Mouse (Mus musculus): Measurements from ENCODE around the gene Adgre5. TPM values are rescaled to one million over a fixed set of nuclear protein-coding genes. Genes with fewer than 3 reads are reported as not detected.
A peak's percentile ranks its signal among the peaks of the same experiment; 100 is the strongest.

Adgre5 gene
- polyA plus RNA-seq, 1 experiment from 2014 or later, result 11.8 TPM

GRCm38 (mm10) chr8:83731906-83732305 is 9.2 kb downstream of the Adgre5 start:
- Histone ChIP-seq H3K27ac (no peak overlapping the region), H3K4me3 (no peak overlapping the region), H3K27me3 (ENCODE audit: insufficient read depth, poor library complexity, severe bottlenecking) (peaks cover 6% of the 10 kb centered on the region; the same call in 1 of the 2 replicates), H3K4me1 (peaks cover 7% of the 10 kb centered on the region; the same call in 1 of the 2 replicates), H3K36me3 (peaks cover 23% of the 10 kb centered on the region; the same call in 1 of the 2 replicates), H3K9me3 (no peaks in the 10 kb centered on the region)
- WGBS, result 71% methylated on average over 5 of the region's 5 CpGs
- DNase-seq (ENCODE audit: low spot score), result no peak

GRCm38 (mm10) chr8:83729009-83729807 is 11.9 kb downstream of the Adgre5 start:
- Histone ChIP-seq H3K27me3 (ENCODE audit: insufficient read depth, poor library complexity, severe bottlenecking) (peaks cover 4% of the 10 kb centered on the region; the same call in 1 of the 2 replicates), H3K9me3 (no peaks in the 10 kb centered on the region), H3K36me3 (peaks cover 42% of the 10 kb centered on the region), H3K4me1 (peaks cover 7% of the 10 kb centered on the region; the same call in 1 of the 2 replicates), H3K4me3 (no peak overlapping the region), H3K27ac (no peak overlapping the region)
- 67% methylated on average over 11 of the region's 11 CpGs for WGBS
- DNase-seq (ENCODE audit: low spot score), result no peak

GRCm38 (mm10) chr8:83725521-83726102 is 15.5 kb downstream of the Adgre5 start:
- Histone ChIP-seq H3K4me3 (no peak overlapping the region), H3K36me3 (peaks cover 69% of the 10 kb centered on the region), H3K4me1 (peaks cover 7% of the 10 kb centered on the region; the same call in 1 of the 2 replicates), H3K27me3 (ENCODE audit: insufficient read depth, poor library complexity, severe bottlenecking) (no peaks in the 10 kb centered on the region), H3K9me3 (no peaks in the 10 kb centered on the region), H3K27ac (no peak overlapping the region)
- 87% methylated on average over 8 of the region's 8 CpGs for WGBS
- DNase-seq (ENCODE audit: low spot score), result no peak

- no peaks in the 10 kb centered on the region for H3K27me3 ChIP-seq (ENCODE audit: insufficient read depth, poor library complexity, severe bottlenecking)
- H3K36me3 ChIP-seq, result peaks cover 76% of the 10 kb centered on the region
- peak; percentile 88 for DNase-seq (ENCODE audit: low spot score)
- H3K4me3 ChIP-seq, result no peak overlapping the region
- H3K4me1 ChIP-seq, result peaks cover 7% of the 10 kb centered on the region; the same call in 1 of the 2 replicates
- H3K9me3 ChIP-seq, result no peaks in the 10 kb centered on the region
- H3K27ac ChIP-seq, result no peak overlapping the region
- 59% methylated on average over 15 of the region's 15 CpGs for WGBS
Measured at GRCm38 (mm10) chr8:83724697-83725482, 16.2 kb downstream of the Adgre5 start.

- H3K27me3 ChIP-seq (ENCODE audit: insufficient read depth, poor library complexity, severe bottlenecking), result no peaks in the 10 kb centered on the region
- no peak overlapping the region for H3K27ac ChIP-seq
- no peak for DNase-seq (ENCODE audit: low spot score)
- H3K9me3 ChIP-seq, result no peaks in the 10 kb centered on the region
- H3K4me1 ChIP-seq, result no peaks in the 10 kb centered on the region
- WGBS, result 85% methylated on average over 11 of the region's 11 CpGs
- peaks cover 84% of the 10 kb centered on the region for H3K36me3 ChIP-seq
- H3K4me3 ChIP-seq, result no peak overlapping the region
Measured at GRCm38 (mm10) chr8:83723447-83724083, 17.6 kb downstream of the Adgre5 start.

- no peak overlapping the region for H3K27ac ChIP-seq
- H3K27me3 ChIP-seq (ENCODE audit: insufficient read depth, poor library complexity, severe bottlenecking), result no peaks in the 10 kb centered on the region
- no peaks in the 10 kb centered on the region for H3K4me1 ChIP-seq
- H3K9me3 ChIP-seq, result no peaks in the 10 kb centered on the region
- H3K4me3 ChIP-seq, result no peak overlapping the region
- peaks cover 75% of the 10 kb centered on the region for H3K36me3 ChIP-seq
- 88% methylated on average over 12 of the region's 12 CpGs for WGBS
- no peak for DNase-seq (ENCODE audit: low spot score)
Measured at GRCm38 (mm10) chr8:83722631-83723030, 18.5 kb downstream of the Adgre5 start.

- no peak overlapping the region for H3K4me3 ChIP-seq
Measured at GRCm38 (mm10) chr8:83721405-83722025, 19.6 kb downstream of the Adgre5 start.

GRCm38 (mm10) chr8:83719693-83720092 is 21.4 kb downstream of the Adgre5 start:
- Histone ChIP-seq H3K4me3 (no peak overlapping the region), H3K4me1 (peaks cover 16% of the 10 kb centered on the region), H3K9me3 (no peaks in the 10 kb centered on the region), H3K27ac (no peak overlapping the region), H3K27me3 (ENCODE audit: insufficient read depth, poor library complexity, severe bottlenecking) (no peaks in the 10 kb centered on the region), H3K36me3 (peaks cover 60% of the 10 kb centered on the region)
- 88% methylated on average over 2 of the region's 2 CpGs for WGBS
- no peak for DNase-seq (ENCODE audit: low spot score)

More at GRCm38 (mm10) chr8:83721405-83722025, 19.6 kb downstream of the Adgre5 start:
- Histone ChIP-seq H3K36me3 (peaks cover 74% of the 10 kb centered on the region), H3K27me3 (ENCODE audit: insufficient read depth, poor library complexity, severe bottlenecking) (no peaks in the 10 kb centered on the region), H3K27ac (no peak overlapping the region), H3K4me1 (peaks cover 10% of the 10 kb centered on the region), H3K9me3 (no peaks in the 10 kb centered on the region)
- DNase-seq (ENCODE audit: low spot score), result no peak
- WGBS, result 88% methylated on average over 25 of the region's 25 CpGs

GRCm38 (mm10) chr8:83719048-83719447 is 22.1 kb downstream of the Adgre5 start:
- no peaks in the 10 kb centered on the region for H3K27me3 ChIP-seq (ENCODE audit: insufficient read depth, poor library complexity, severe bottlenecking)
- H3K9me3 ChIP-seq, result no peaks in the 10 kb centered on the region
- H3K27ac ChIP-seq, result no peak overlapping the region
- H3K4me1 ChIP-seq, result peaks cover 16% of the 10 kb centered on the region
- no peak for DNase-seq (ENCODE audit: low spot score)
- WGBS, result 95% methylated on average over 2 of the region's 2 CpGs
- peaks cover 54% of the 10 kb centered on the region for H3K36me3 ChIP-seq
- no peak overlapping the region for H3K4me3 ChIP-seq

- peak overlapping the region; percentile 59 for H3K27ac ChIP-seq
Measured at GRCm38 (mm10) chr8:83716563-83716962, 24.6 kb downstream of the Adgre5 start.

GRCm38 (mm10) chr8:83715771-83716170 is 25.4 kb downstream of the Adgre5 start:
- H3K27ac ChIP-seq, result peak overlapping the region; percentile 99
- under 1% methylated on average over 17 of the region's 17 CpGs for WGBS

More at GRCm38 (mm10) chr8:83716563-83716962, 24.6 kb downstream of the Adgre5 start:
- no peaks in the 10 kb centered on the region for H3K27me3 ChIP-seq (ENCODE audit: insufficient read depth, poor library complexity, severe bottlenecking)
- H3K36me3 ChIP-seq, result peaks cover 29% of the 10 kb centered on the region
- no peak for DNase-seq (ENCODE audit: low spot score)
- H3K4me1 ChIP-seq, result peaks cover 16% of the 10 kb centered on the region
- 60% methylated on average over 2 of the region's 2 CpGs for WGBS
- H3K9me3 ChIP-seq, result no peaks in the 10 kb centered on the region
- peak overlapping the region; percentile 98 for H3K4me3 ChIP-seq

More at GRCm38 (mm10) chr8:83715771-83716170, 25.4 kb downstream of the Adgre5 start:
- H3K9me3 ChIP-seq, result no peaks in the 10 kb centered on the region
- H3K27me3 ChIP-seq (ENCODE audit: insufficient read depth, poor library complexity, severe bottlenecking), result no peaks in the 10 kb centered on the region
- H3K4me1 ChIP-seq, result peaks cover 16% of the 10 kb centered on the region
- H3K36me3 ChIP-seq, result peaks cover 21% of the 10 kb centered on the region
- no peak for DNase-seq (ENCODE audit: low spot score)
- H3K4me3 ChIP-seq, result peak overlapping the region; percentile 98

All from heart, embryonic 10.5 days (tissue).